Mouse (Mus musculus): ENCODE data around the gene Fam192a.

GRCm38 (mm10) chr8:94566446-94567158 is 35.2 kb downstream of the Fam192a start:
- TF ChIP-seq CTCF (IDR thresholded peaks at IDR 0.05) (no peak), EP300 (IDR thresholded peaks at IDR 0.05) (no peak)

Data from lung, postnatal 0 days (tissue).